Mouse (Mus musculus) liver, embryonic 16.5 days (tissue): ENCODE measurements around the gene Adgre4. TPM values are rescaled to one million over a fixed set of nuclear protein-coding genes. Genes with fewer than 3 reads are reported as not detected.

ENCODE experiments used
- ATAC-seq: fragments of 200-750 bp; cut with Nextera tagmentation; 2 replicates; pipeline ENCODE4 v1.8.0; 2017; ENCODE audit warnings: low read depth, mild to moderate bottlenecking, moderate number of reproducible peaks, moderate library complexity
- H3K27ac ChIP-seq: fragments of 300-500 bp; sonication (generic); 2 replicates; pipeline ENCODE4 v1.5.1; 2014; ENCODE audit warnings: mild to moderate bottlenecking, low read length
- H3K27me3 ChIP-seq: fragments of 300-500 bp; sonication (generic); 2 replicates; pipeline ENCODE4 v1.6.1; 2014; ENCODE audit warnings: low read depth, low read length, mixed read lengths; ENCODE audit not compliant: control insufficient read depth, insufficient read depth
- H3K36me3 ChIP-seq: fragments of 300-500 bp; sonication (generic); 2 replicates; pipeline ENCODE4 v1.6.1; 2014; ENCODE audit warnings: mild to moderate bottlenecking; ENCODE audit not compliant: control insufficient read depth, insufficient read depth
- H3K4me1 ChIP-seq: fragments of 300-500 bp; sonication (generic); 2 replicates; pipeline ENCODE4 v1.6.1; 2014; ENCODE audit warnings: low read depth, low read length, mixed read lengths; ENCODE audit not compliant: control insufficient read depth
- H3K4me2 ChIP-seq: fragments of 300-500 bp; sonication (generic); 2 replicates; pipeline ENCODE4 v1.6.1; 2014; ENCODE audit warnings: low read depth, low read length, mixed read lengths
- H3K4me3 ChIP-seq: fragments of 300-500 bp; sonication (generic); 2 replicates; pipeline ENCODE4 v1.5.1; 2014; ENCODE audit warnings: low read depth, mild to moderate bottlenecking, low read length
- H3K9ac ChIP-seq: fragments of 300-500 bp; sonication (generic); 2 replicates; pipeline ENCODE4 v1.6.1; 2014; ENCODE audit warnings: low read depth, low read length
- H3K9me3 ChIP-seq: fragments of 300-500 bp; sonication (generic); replicated peaks from 2 replicates; pipeline ENCODE4 v1.6.1; 2016; ENCODE audit warnings: low read length; ENCODE audit not compliant: control insufficient read depth
- WGBS: fragments of 180-500 bp; shearing (Covaris S2); extraction: QIAGEN DNeasy Blood & Tissue Kit; methylation state at CpG from one replicate; pipeline ENCODE4 v1.1.7; 2014; ENCODE audit not compliant: insufficient replicate concordance; 5-methylcytosine and 5-hydroxymethylcytosine counted together
- polyA plus RNA-seq: library from polyadenylated mRNA; unstranded; fragments of >200 nt; fragmentation: Nextera tagmentation; extraction: Ambion mirVana; gene quantifications from 2 replicates; pipeline ENCODE4 v1.2.1, GENCODE M21; 2015

The Adgre4 gene
- 2.2 and 2.6 TPM in 2 replicates for polyA plus RNA-seq

GRCm38 (mm10) chr17:55749786-55750185 is at the start of gene Adgre4:
Adgre4 (plus strand) TSS chr17:55749984.
- no peak within 1 kb of the TSS for H3K27ac ChIP-seq
- WGBS: 8% methylated on average over 2 of the region's 2 CpGs
- ATAC-seq: no peak; the same call in 1 of the 2 replicates
- no peak within 1 kb of the TSS for H3K4me3 ChIP-seq
- no peaks in the 10 kb centered on the region for H3K9me3 ChIP-seq
- H3K4me2 ChIP-seq: no peak within 1 kb of the TSS
- H3K9ac ChIP-seq: no peak within 1 kb of the TSS
- H3K36me3 ChIP-seq: no peaks in the 10 kb centered on the region
- H3K27me3 ChIP-seq: no peaks in the 10 kb centered on the region
- H3K4me1 ChIP-seq: no peaks in the 10 kb centered on the region

- no peak overlapping the region for H3K27ac ChIP-seq
- H3K9ac ChIP-seq: no peak overlapping the region
- ATAC-seq: no peak
- H3K27me3 ChIP-seq: no peaks in the 10 kb centered on the region
- H3K4me3 ChIP-seq: no peak overlapping the region
- no peaks in the 10 kb centered on the region for H3K4me1 ChIP-seq
- no peak overlapping the region for H3K4me2 ChIP-seq
- WGBS: 52% methylated on average over 3 of the region's 3 CpGs
- H3K9me3 ChIP-seq: no peaks in the 10 kb centered on the region
- H3K36me3 ChIP-seq: peaks cover 6% of the 10 kb centered on the region
Observed at GRCm38 (mm10) chr17:55702161-55702820, 47.5 kb upstream of the Adgre4 start.

DNA sequence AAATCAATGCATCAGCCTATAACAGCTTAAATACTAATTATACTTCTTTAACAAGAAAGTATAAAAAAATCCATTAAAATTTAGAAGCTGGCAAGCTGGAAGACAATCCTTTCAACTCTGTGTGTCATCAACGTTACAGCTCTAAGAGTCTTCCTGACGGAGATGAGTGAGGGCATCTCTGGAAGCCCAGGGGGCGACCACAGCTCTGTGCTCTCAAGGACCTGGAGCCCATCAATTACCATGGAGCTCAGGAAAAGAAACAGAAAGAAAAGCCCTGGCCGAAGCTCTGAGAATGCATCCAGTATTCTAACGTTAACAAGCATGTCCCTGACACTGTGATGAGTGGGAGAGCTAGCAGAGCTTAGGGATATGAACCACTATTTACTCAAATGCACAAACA is 46.9 kb upstream of the Adgre4 start:
- H3K4me3 ChIP-seq: no peak overlapping the region
- H3K4me1 ChIP-seq: no peaks in the 10 kb centered on the region
- H3K9me3 ChIP-seq: no peaks in the 10 kb centered on the region
- H3K36me3 ChIP-seq: peaks cover 5% of the 10 kb centered on the region
- 78% methylated on average over 5 of the region's 5 CpGs for WGBS
- H3K9ac ChIP-seq: no peak overlapping the region
- no peak overlapping the region for H3K4me2 ChIP-seq
- ATAC-seq: no peak
- no peaks in the 10 kb centered on the region for H3K27me3 ChIP-seq
- H3K27ac ChIP-seq: no peak overlapping the region

DNA sequence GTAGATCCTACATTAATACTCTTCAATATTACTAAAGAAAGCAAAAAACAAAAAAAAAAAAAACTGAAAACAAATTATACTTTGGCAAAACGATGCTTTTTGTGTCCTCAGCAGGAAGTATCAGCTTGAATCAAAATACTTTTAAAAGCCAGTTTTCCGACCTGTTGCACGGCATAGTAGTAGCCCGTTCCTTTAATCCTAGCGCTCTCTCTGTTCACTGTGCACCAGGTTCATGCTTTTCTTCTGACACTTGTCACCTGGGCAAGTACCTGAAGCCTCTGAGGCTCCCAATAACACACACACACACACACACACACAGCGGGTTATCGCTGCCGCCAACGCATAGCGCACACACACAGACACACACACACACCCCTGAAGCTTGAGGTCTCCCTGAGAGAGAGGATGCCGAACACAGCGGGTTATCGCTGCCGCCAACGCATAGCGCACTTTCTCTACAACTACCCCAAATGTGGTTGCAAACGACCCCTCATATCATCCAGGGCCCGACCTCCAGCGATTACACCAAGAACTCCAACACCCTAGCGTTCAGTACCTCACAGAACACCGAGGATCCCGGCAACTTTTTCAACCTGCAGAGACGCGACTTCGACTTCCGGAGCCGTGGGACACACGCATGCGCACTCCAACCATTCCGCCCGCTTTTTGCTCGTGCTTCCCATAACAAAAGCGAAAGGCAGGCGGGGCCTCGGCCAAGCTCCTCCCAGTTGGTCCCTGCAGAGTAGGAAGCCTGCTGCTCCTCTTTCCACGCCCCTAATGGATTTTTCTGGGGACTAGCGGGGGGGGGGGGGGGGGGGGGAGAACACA is 37.6 kb upstream of the Adgre4 start, which contains the start of gene Pot1b:
Gene Pot1b, minus strand, starts transcription at position 645 of the 828 bp plus-strand sequence.
- peak; percentile 96 for ATAC-seq
- under 1% methylated on average over 36 of the region's 37 CpGs for WGBS

DNA sequence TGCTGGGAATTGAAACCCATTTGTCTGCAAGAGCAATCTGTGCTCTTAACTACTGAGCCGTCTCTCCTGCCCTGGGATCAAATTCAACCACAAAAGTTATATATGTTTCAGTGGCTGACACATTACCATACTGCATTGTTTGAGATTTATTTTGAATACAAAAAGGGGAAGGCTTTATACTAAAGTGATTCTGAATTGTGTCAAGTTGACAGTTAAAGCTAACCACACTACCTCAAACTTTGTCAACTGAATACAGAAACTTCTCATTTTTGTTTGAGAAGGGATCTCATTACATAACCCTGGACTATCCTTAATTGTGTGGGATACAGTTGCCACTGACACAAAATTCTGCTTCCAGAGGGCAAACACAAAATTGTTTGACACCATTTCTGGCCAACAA is 28.5 kb upstream of the Adgre4 start:
- Histone ChIP-seq H3K4me1 (no peaks in the 10 kb centered on the region), H3K9ac (no peak overlapping the region), H3K36me3 (no peaks in the 10 kb centered on the region), H3K4me2 (no peak overlapping the region), H3K9me3 (no peaks in the 10 kb centered on the region), H3K27ac (no peak overlapping the region), H3K27me3 (no peaks in the 10 kb centered on the region), H3K4me3 (no peak overlapping the region)
- no peak for ATAC-seq
- 37% methylated on average over 1 of the region's 1 CpGs for WGBS

More for the DNA sequence above, 37.6 kb upstream of the Adgre4 start, which contains the start of gene Pot1b:
- Histone ChIP-seq H3K4me3 (peak within 1 kb of the TSS; percentile 77), H3K27me3 (no peaks in the 10 kb centered on the region), H3K4me1 (0 out of 2 replicates have a peak, but pooled peaks cover 2% of the 10 kb centered on the region), H3K27ac (peak within 1 kb of the TSS; percentile 79), H3K4me2 (peak within 1 kb of the TSS; percentile 72), H3K36me3 (peaks cover 5% of the 10 kb centered on the region), H3K9ac (peak within 1 kb of the TSS; percentile 75), H3K9me3 (no peaks in the 10 kb centered on the region)

DNA sequence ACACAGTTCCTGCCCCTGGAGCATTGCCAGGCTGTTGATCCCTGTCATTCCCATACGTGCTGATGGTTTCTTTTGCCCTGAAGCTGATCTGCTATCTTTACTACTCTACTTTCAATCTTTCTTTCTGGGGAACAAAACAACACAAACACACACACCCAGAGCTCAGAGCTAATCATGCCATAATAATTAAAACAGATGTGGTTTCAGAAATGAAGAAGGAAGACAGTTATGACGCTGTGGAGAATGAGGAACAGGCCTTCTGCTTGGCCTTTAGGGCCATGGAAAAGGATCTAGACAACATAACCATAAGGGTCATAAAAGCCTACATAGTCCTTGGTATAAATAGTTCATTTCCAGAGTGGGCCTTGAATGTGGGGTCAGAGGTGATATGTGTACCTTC is 27.5 kb upstream of the Adgre4 start:
- no peak overlapping the region for H3K4me3 ChIP-seq
- no peak overlapping the region for H3K4me2 ChIP-seq
- H3K4me1 ChIP-seq: no peaks in the 10 kb centered on the region
- H3K27ac ChIP-seq: no peak overlapping the region
- H3K27me3 ChIP-seq: no peaks in the 10 kb centered on the region
- 22% methylated on average over 2 of the region's 2 CpGs for WGBS
- H3K9me3 ChIP-seq: no peaks in the 10 kb centered on the region
- H3K36me3 ChIP-seq: no peaks in the 10 kb centered on the region
- no peak overlapping the region for H3K9ac ChIP-seq
- ATAC-seq: no peak

DNA sequence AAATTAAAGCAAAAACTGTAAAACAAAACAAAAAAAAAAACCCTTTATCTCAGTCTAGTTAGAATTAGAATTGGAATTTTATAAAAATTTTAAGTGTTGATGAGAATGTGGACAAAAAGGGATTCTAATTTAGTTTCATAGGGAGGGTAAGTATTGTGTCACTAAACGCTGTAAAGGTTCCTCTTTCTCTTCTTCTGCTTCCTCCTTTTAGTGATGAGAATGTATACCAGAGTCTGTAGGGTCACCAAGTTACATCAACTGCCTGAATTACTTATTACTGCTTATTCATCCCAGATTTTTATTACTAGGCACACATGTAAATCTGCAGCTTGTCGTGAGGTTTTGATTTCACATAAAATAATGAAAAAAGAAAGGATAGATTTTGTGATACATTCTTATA is 23.6 kb upstream of the Adgre4 start:
- 30% methylated on average over 2 of the region's 2 CpGs for whole genome bisulfite sequencing
- Histone ChIP-seq H3K36me3 (no peaks in the 10 kb centered on the region), H3K9ac (no peak overlapping the region), H3K4me2 (no peak overlapping the region), H3K4me3 (no peak overlapping the region), H3K9me3 (no peaks in the 10 kb centered on the region), H3K4me1 (no peaks in the 10 kb centered on the region), H3K27me3 (no peaks in the 10 kb centered on the region), H3K27ac (no peak overlapping the region)
- ATAC-seq: no peak

GRCm38 (mm10) chr17:55736675-55737074 is 13.1 kb upstream of the Adgre4 start:
- 9% methylated on average over 1 of the region's 1 CpGs for WGBS
- H3K4me2 ChIP-seq: no peak overlapping the region
- H3K27ac ChIP-seq: no peak overlapping the region
- no peaks in the 10 kb centered on the region for H3K27me3 ChIP-seq
- H3K4me3 ChIP-seq: no peak overlapping the region
- ATAC-seq: no peak
- H3K9ac ChIP-seq: no peak overlapping the region
- no peaks in the 10 kb centered on the region for H3K4me1 ChIP-seq
- no peaks in the 10 kb centered on the region for H3K9me3 ChIP-seq
- no peaks in the 10 kb centered on the region for H3K36me3 ChIP-seq

- Histone ChIP-seq H3K27me3 (no peaks in the 10 kb centered on the region), H3K27ac (no peak overlapping the region), H3K9me3 (no peaks in the 10 kb centered on the region), H3K9ac (no peak overlapping the region), H3K4me1 (no peaks in the 10 kb centered on the region), H3K36me3 (no peaks in the 10 kb centered on the region), H3K4me2 (no peak overlapping the region), H3K4me3 (no peak overlapping the region)
- no peak for ATAC-seq
- 38% methylated on average over 2 of the region's 2 CpGs for WGBS
Observed at GRCm38 (mm10) chr17:55751170-55751569, 1.4 kb downstream of the Adgre4 start.
